Mouse (Mus musculus) olfactory bulb, adult 2 months (tissue): ENCODE data around the gene Phgdh.

Source experiments
- CTCF ChIP-seq: fragments of 200-500 bp; IDR thresholded peaks from 2 replicates; pipeline ENCODE4 v1.5.1; 2012; ENCODE audit warnings: low read depth, mild to moderate bottlenecking, low read length, moderate library complexity; ENCODE audit not compliant: insufficient read depth
- POLR2A ChIP-seq: fragments of 200-500 bp; IDR thresholded peaks from 2 replicates; pipeline ENCODE4 v1.6.1; 2012; ENCODE audit warnings: mild to moderate bottlenecking, low read depth, low read length, moderate library complexity; ENCODE audit not compliant: insufficient read depth

DNA sequence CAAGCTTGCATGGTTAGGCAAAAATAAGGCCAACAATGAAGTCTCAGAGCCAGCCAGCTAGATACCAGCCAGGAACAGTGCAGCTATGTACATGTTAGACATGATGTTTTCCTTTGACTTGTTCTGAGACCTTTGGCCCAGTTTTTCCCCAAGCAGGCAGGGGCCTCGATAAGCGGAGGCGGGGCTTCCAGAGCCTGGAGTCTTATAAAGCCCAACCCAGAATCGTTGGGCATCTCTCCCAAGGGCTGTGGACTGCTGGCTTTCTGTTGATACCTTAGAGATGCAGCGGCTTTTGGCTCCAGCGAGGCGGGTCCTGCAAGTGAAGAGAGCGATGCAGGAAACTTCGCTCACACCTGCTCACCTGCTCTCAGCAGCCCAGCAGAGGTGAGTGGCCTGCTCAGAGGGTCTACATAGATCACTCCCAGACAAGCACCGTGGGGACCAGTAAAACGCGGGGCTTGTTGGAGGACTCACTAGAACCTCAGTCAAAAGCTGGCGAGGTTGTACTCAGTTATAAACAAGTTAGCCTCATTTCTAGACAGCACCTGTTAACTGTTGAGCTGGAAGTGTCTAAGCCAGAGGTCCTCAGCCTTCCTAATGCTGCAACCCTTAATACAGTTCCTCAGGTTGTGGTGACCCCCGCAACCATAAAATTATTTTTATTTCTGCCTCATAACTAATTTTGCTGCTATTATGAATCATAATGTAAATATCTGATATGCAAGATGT, 59.4 kb downstream of the Phgdh start, which contains the start of gene Hmgcs2:
- TF ChIP-seq CTCF = no peak
- no peak for TF ChIP-seq POLR2A
